Mouse (Mus musculus): ENCODE measurements around the gene Wsb1. TPM values are rescaled to one million over a fixed set of nuclear protein-coding genes. Genes with fewer than 3 reads are reported as not detected.

Wsb1 gene
- polyA plus RNA-seq, 2 experiments = 384 to 640 TPM

- TF ChIP-seq POLR2A (IDR thresholded peaks at IDR 0.05; ENCODE audit: borderline replicate concordance, extremely low read depth, insufficient read depth, insufficient read length) = no peak
- 59% methylated on average over 11 of the region's 11 CpGs for WGBS
- no peaks in the 10 kb centered on the region for H3K36me3 ChIP-seq (ENCODE audit: control insufficient read depth, insufficient read depth, low read length)
- no peaks in the 10 kb centered on the region for H3K27me3 ChIP-seq (ENCODE audit: control insufficient read depth, insufficient read depth, low read length)
- DNase-seq (ENCODE audit: low spot score) (no peak), ATAC-seq (ENCODE audit: low FRiP score, low read depth) (peak; percentile 55; the same call in 1 of the 2 replicates)
- H3K4me1 ChIP-seq (ENCODE audit: control insufficient read depth, insufficient read depth, low read length) = peaks cover 14% of the 10 kb centered on the region
- no peak overlapping the region for H3K4me2 ChIP-seq (replicated peaks; ENCODE audit: low read depth, low read length, severe bottlenecking)
- H3K9ac ChIP-seq (ENCODE audit: low read depth, low read length, severe bottlenecking) = no peak overlapping the region
- H3K4me3 ChIP-seq (replicated peaks; ENCODE audit: low read length) = no peak overlapping the region
- H3K9me3 ChIP-seq (ENCODE audit: control insufficient read depth, low read length) = no peaks in the 10 kb centered on the region
- no peak overlapping the region for H3K27ac ChIP-seq (replicated peaks; ENCODE audit: low read depth, low read length)
Observed at GRCm38 (mm10) chr11:79229561-79230250, 24.8 kb downstream of the Wsb1 start.

GRCm38 (mm10) chr11:79229057-79229504, 25.4 kb downstream of the Wsb1 start:
- Histone ChIP-seq H3K4me1 (ENCODE audit: control insufficient read depth, insufficient read depth, low read length) (peaks cover 16% of the 10 kb centered on the region), H3K9me3 (ENCODE audit: control insufficient read depth, low read length) (no peaks in the 10 kb centered on the region), H3K36me3 (ENCODE audit: control insufficient read depth, insufficient read depth, low read length) (no peaks in the 10 kb centered on the region), H3K9ac (ENCODE audit: low read depth, low read length, severe bottlenecking) (no peak overlapping the region), H3K4me3 (replicated peaks; ENCODE audit: low read length) (no peak overlapping the region), H3K4me2 (replicated peaks; ENCODE audit: low read depth, low read length, severe bottlenecking) (no peak overlapping the region), H3K27ac (replicated peaks; ENCODE audit: low read depth, low read length) (no peak overlapping the region), H3K27me3 (ENCODE audit: control insufficient read depth, insufficient read depth, low read length) (no peaks in the 10 kb centered on the region)
- 0 out of 2 replicates have a peak, but pooled peaks have one; percentile 1 for ATAC-seq (ENCODE audit: low FRiP score, low read depth)
- no peak for TF ChIP-seq POLR2A (IDR thresholded peaks at IDR 0.05; ENCODE audit: borderline replicate concordance, extremely low read depth, insufficient read depth, insufficient read length)
- 47% methylated on average over 10 of the region's 10 CpGs for WGBS
- no peak for DNase-seq (ENCODE audit: low spot score)

- ATAC-seq (ENCODE audit: low FRiP score, low read depth) (no peak), DNase-seq (ENCODE audit: low spot score) (no peak)
- WGBS = 83% methylated on average over 2 of the region's 2 CpGs
- Histone ChIP-seq H3K27ac (replicated peaks; ENCODE audit: low read depth, low read length) (no peak overlapping the region), H3K9ac (ENCODE audit: low read depth, low read length, severe bottlenecking) (no peak overlapping the region), H3K4me1 (ENCODE audit: control insufficient read depth, insufficient read depth, low read length) (peaks cover 16% of the 10 kb centered on the region), H3K4me3 (replicated peaks; ENCODE audit: low read length) (no peak overlapping the region), H3K4me2 (replicated peaks; ENCODE audit: low read depth, low read length, severe bottlenecking) (no peak overlapping the region), H3K27me3 (ENCODE audit: control insufficient read depth, insufficient read depth, low read length) (no peaks in the 10 kb centered on the region), H3K36me3 (ENCODE audit: control insufficient read depth, insufficient read depth, low read length) (no peaks in the 10 kb centered on the region), H3K9me3 (ENCODE audit: control insufficient read depth, low read length) (no peaks in the 10 kb centered on the region)
- no peak for TF ChIP-seq POLR2A (IDR thresholded peaks at IDR 0.05; ENCODE audit: borderline replicate concordance, extremely low read depth, insufficient read depth, insufficient read length)
Observed at GRCm38 (mm10) chr11:79228089-79228488, 26.4 kb downstream of the Wsb1 start.

- no peak overlapping the region for H3K27ac ChIP-seq (replicated peaks; ENCODE audit: low read depth, low read length)
- no peaks in the 10 kb centered on the region for H3K9me3 ChIP-seq (ENCODE audit: control insufficient read depth, low read length)
- no peaks in the 10 kb centered on the region for H3K27me3 ChIP-seq (ENCODE audit: control insufficient read depth, insufficient read depth, low read length)
- no peaks in the 10 kb centered on the region for H3K36me3 ChIP-seq (ENCODE audit: control insufficient read depth, insufficient read depth, low read length)
- H3K4me3 ChIP-seq (replicated peaks; ENCODE audit: low read length) = no peak overlapping the region
- no peak overlapping the region for H3K9ac ChIP-seq (ENCODE audit: low read depth, low read length, severe bottlenecking)
- peaks cover 16% of the 10 kb centered on the region for H3K4me1 ChIP-seq (ENCODE audit: control insufficient read depth, insufficient read depth, low read length)
- DNase-seq (ENCODE audit: low spot score) = no peak
- TF ChIP-seq POLR2A (IDR thresholded peaks at IDR 0.05; ENCODE audit: borderline replicate concordance, extremely low read depth, insufficient read depth, insufficient read length) = no peak
- no peak overlapping the region for H3K4me2 ChIP-seq (replicated peaks; ENCODE audit: low read depth, low read length, severe bottlenecking)
- 54% methylated on average over 8 of the region's 8 CpGs for WGBS
- ATAC-seq (ENCODE audit: low FRiP score, low read depth) = no peak
Observed at GRCm38 (mm10) chr11:79225371-79226155, 28.9 kb downstream of the Wsb1 start.

- TF ChIP-seq POLR2A (IDR thresholded peaks at IDR 0.05; ENCODE audit: borderline replicate concordance, extremely low read depth, insufficient read depth, insufficient read length) = no peak
- H3K36me3 ChIP-seq (ENCODE audit: control insufficient read depth, insufficient read depth, low read length) = no peaks in the 10 kb centered on the region
- H3K9ac ChIP-seq (ENCODE audit: low read depth, low read length, severe bottlenecking) = peak overlapping the region; percentile 16; the same call in 1 of the 2 replicates
- H3K27me3 ChIP-seq (ENCODE audit: control insufficient read depth, insufficient read depth, low read length) = no peaks in the 10 kb centered on the region
- ATAC-seq (ENCODE audit: low FRiP score, low read depth) (peak; percentile 79), DNase-seq (ENCODE audit: low spot score) (peak; percentile 89)
- 33% methylated on average over 18 of the region's 18 CpGs for WGBS
- H3K9me3 ChIP-seq (ENCODE audit: control insufficient read depth, low read length) = no peaks in the 10 kb centered on the region
- H3K27ac ChIP-seq (replicated peaks; ENCODE audit: low read depth, low read length) = peak overlapping the region; percentile 53
- H3K4me2 ChIP-seq (replicated peaks; ENCODE audit: low read depth, low read length, severe bottlenecking) = peak overlapping the region; percentile 25; the same call in 1 of the 2 replicates
- H3K4me3 ChIP-seq (replicated peaks; ENCODE audit: low read length) = no peak overlapping the region; the same call in 1 of the 2 replicates
- peaks cover 11% of the 10 kb centered on the region for H3K4me1 ChIP-seq (ENCODE audit: control insufficient read depth, insufficient read depth, low read length)
Observed at GRCm38 (mm10) chr11:79224562-79225280, 29.8 kb downstream of the Wsb1 start.
